Mouse (Mus musculus): ENCODE results near the gene Ripply3.
"Not testable (repeated sequence)": the region's sequence is repeated elsewhere in the genome, so short reads cannot be mapped to it uniquely, and the experiment has no call there.

Gene Ripply3

GRCm38 (mm10) chr16:94315215-94315614 lies 13.0 kb upstream of the Ripply3 start:
- DNase-seq = no peak

GRCm38 (mm10) chr16:94317752-94318151 lies 10.5 kb upstream of the Ripply3 start:
- no peak for DNase-seq

GRCm38 (mm10) chr16:94320223-94320622 lies 8.0 kb upstream of the Ripply3 start:
- no peak for DNase-seq

GRCm38 (mm10) chr16:94323681-94324080 lies 4.5 kb upstream of the Ripply3 start:
- DNase-seq = no peak

- DNase-seq = no peak
Measured at GRCm38 (mm10) chr16:94326008-94326407, 2.2 kb upstream of the Ripply3 start.

GRCm38 (mm10) chr16:94328881-94329867 lies 954 bp downstream of the Ripply3 start:
- DNase-seq = no peak

- no peak for DNase-seq
Measured at GRCm38 (mm10) chr16:94330429-94330828, 2.2 kb downstream of the Ripply3 start.

GRCm38 (mm10) chr16:94331233-94331885 lies 3.1 kb downstream of the Ripply3 start:
- DNase-seq = no peak

- DNase-seq = no peak
Measured at GRCm38 (mm10) chr16:94331886-94332252, 3.6 kb downstream of the Ripply3 start.

GRCm38 (mm10) chr16:94335656-94336055 lies 7.4 kb downstream of the Ripply3 start:
- DNase-seq = no peak

GRCm38 (mm10) chr16:94339164-94340160 lies 11.2 kb downstream of the Ripply3 start:
- DNase-seq = not testable (repeated sequence)

- DNase-seq = no peak
Measured at GRCm38 (mm10) chr16:94345733-94346132, 17.5 kb downstream of the Ripply3 start.

GRCm38 (mm10) chr16:94347080-94347731 lies 19.0 kb downstream of the Ripply3 start:
- no peak for DNase-seq

- DNase-seq = no peak
Measured at GRCm38 (mm10) chr16:94348779-94349178, 20.6 kb downstream of the Ripply3 start.

- DNase-seq = no peak
Measured at GRCm38 (mm10) chr16:94349588-94350286, 21.5 kb downstream of the Ripply3 start.

- DNase-seq = no peak
Measured at GRCm38 (mm10) chr16:94350287-94350677, 22.1 kb downstream of the Ripply3 start.

GRCm38 (mm10) chr16:94354450-94354849 lies 26.2 kb downstream of the Ripply3 start:
- DNase-seq = no peak

- no peak for DNase-seq
Measured at GRCm38 (mm10) chr16:94356046-94356445, 27.8 kb downstream of the Ripply3 start.

GRCm38 (mm10) chr16:94356776-94357494 lies 28.7 kb downstream of the Ripply3 start:
- no peak for DNase-seq

GRCm38 (mm10) chr16:94358091-94358490 lies 29.9 kb downstream of the Ripply3 start:
- no peak for DNase-seq

Data from right cerebral cortex, postnatal 4 days (tissue).